Mouse (Mus musculus) intestine, embryonic 15.5 days (tissue): ENCODE results near the gene Kmt2b. TPM values are rescaled to one million over a fixed set of nuclear protein-coding genes. Genes with fewer than 3 reads are reported as not detected.
A peak's percentile ranks its signal among the peaks of the same experiment; 100 is the strongest.

ENCODE experiments used
- ATAC-seq: fragments of 200-750 bp; cut with Nextera tagmentation; 2 replicates; pipeline ENCODE4 v1.8.0; 2017; ENCODE audit warnings: moderate TSS enrichment, moderate library complexity
- H3K27ac ChIP-seq: fragments of 300-500 bp; sonication (generic); 2 replicates; pipeline ENCODE4 v1.5.1; 2015; ENCODE audit warnings: mild to moderate bottlenecking, inconsistent platforms
- H3K27me3 ChIP-seq: fragments of 300-500 bp; sonication (generic); replicated peaks from 2 replicates; pipeline ENCODE4 v1.6.1; 2015; ENCODE audit warnings: inconsistent platforms
- H3K36me3 ChIP-seq: fragments of 300-500 bp; sonication (generic); 2 replicates; pipeline ENCODE4 v1.6.1; 2015; ENCODE audit warnings: inconsistent platforms
- H3K4me1 ChIP-seq: fragments of 300-500 bp; sonication (generic); replicated peaks from 2 replicates; pipeline ENCODE4 v1.6.1; 2015; ENCODE audit warnings: inconsistent platforms
- H3K4me2 ChIP-seq: fragments of 300-500 bp; sonication (generic); replicated peaks from 2 replicates; pipeline ENCODE4 v1.6.1; 2015; ENCODE audit warnings: mild to moderate bottlenecking, inconsistent platforms
- H3K4me3 ChIP-seq: fragments of 300-500 bp; sonication (generic); replicated peaks from 2 replicates; pipeline ENCODE4 v1.5.1; 2015; ENCODE audit warnings: inconsistent platforms
- H3K9ac ChIP-seq: fragments of 300-500 bp; sonication (generic); 2 replicates; pipeline ENCODE4 v1.6.1; 2015; ENCODE audit warnings: inconsistent platforms
- H3K9me3 ChIP-seq: fragments of 300-500 bp; sonication (generic); 2 replicates; pipeline ENCODE4 v1.6.1; 2016; ENCODE audit warnings: inconsistent platforms
- WGBS: fragments of 180-500 bp; shearing (Covaris S2); methylation state at CpG from one replicate; pipeline ENCODE4 v1.1.7; 2015; 5-methylcytosine and 5-hydroxymethylcytosine counted together
- polyA plus RNA-seq: library from polyadenylated mRNA; unstranded; fragments of >200 nt; fragmentation: Nextera tagmentation; extraction: Ambion mirVana; gene quantifications from 2 replicates; pipeline ENCODE4 v1.2.1, GENCODE M21; 2015

The Kmt2b gene
- polyA plus RNA-seq, 1 experiment from 2014 or later, result 6.5 TPM

DNA sequence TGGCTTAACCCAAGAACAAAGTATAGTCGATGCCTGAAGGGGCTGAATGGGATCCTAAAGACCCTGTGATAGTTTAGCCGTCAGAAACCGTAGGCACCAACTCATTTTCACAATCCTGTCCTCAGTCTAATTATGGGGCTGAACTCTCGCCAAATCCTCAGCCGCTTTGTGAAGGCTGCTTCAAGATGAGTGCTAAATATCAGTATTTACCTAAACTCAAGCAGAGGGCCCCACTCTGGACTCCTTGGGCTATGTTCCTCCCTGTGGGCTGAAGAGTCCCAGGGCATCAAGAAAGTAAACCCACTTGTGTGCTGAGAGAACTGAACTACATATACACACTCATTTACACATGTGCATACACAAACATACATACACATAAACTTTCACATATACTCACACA, 8.3 kb upstream of the Kmt2b start:
- H3K4me2 ChIP-seq, result no peak overlapping the region
- H3K4me1 ChIP-seq, result peaks cover 13% of the 10 kb centered on the region
- 84% methylated on average over 5 of the region's 5 CpGs for WGBS
- no peak overlapping the region for H3K9ac ChIP-seq
- no peak overlapping the region for H3K27ac ChIP-seq
- H3K9me3 ChIP-seq, result no peaks in the 10 kb centered on the region
- no peaks in the 10 kb centered on the region for H3K27me3 ChIP-seq
- no peaks in the 10 kb centered on the region for H3K36me3 ChIP-seq
- H3K4me3 ChIP-seq, result no peak overlapping the region
- no peak for ATAC-seq

DNA sequence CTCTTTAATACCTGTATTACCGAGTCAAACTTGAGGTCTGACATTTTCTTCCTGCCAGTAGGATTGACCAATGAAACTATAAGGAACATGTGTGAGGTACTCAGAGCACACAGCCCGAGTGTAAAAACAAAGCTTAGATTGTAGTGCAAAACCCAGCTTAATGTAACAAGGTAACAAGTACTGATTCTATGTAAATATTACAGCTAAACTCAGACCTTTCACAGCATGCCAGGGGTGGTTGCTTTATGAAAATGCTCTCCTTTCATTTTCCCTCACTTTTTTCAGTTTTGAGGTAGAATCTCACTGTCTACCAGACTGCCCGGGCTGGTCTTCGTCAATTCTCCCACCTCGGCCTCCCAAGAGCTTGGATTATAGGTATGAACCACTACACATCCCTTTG, 7.6 kb upstream of the Kmt2b start:
- Histone ChIP-seq H3K4me1 (peaks cover 17% of the 10 kb centered on the region), H3K9ac (no peak overlapping the region), H3K9me3 (no peaks in the 10 kb centered on the region), H3K4me2 (no peak overlapping the region), H3K27ac (no peak overlapping the region), H3K36me3 (no peaks in the 10 kb centered on the region), H3K27me3 (no peaks in the 10 kb centered on the region), H3K4me3 (no peak overlapping the region)
- WGBS, result 80% methylated on average over 5 of the region's 5 CpGs
- ATAC-seq, result no peak

DNA sequence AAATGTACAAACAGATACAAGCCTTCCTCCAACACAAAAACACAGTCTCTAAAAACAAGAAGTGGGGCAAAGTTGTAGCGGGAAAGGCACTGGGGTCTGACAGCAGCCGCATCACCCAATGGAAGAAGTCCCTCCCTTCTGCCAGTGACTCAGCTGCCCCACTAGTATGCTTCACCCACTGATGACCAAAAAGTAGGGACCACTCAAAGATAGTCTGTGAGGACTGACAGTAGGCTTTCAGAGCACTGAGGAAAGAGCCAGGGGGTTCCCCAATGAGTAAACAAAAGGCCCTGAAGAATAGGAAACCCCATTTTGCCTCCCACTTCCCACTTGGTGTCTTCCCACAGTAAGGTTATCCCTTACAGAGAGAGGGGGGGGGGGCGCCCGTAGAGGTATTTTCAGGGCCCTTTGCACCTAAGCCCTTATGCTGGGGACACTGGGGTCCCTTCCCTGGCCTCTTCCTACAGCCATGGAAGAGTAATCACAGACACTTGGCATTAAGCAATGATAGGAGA, 6.0 kb upstream of the Kmt2b start:
- Histone ChIP-seq H3K4me3 (no peak overlapping the region), H3K4me2 (no peak overlapping the region), H3K4me1 (peaks cover 23% of the 10 kb centered on the region), H3K36me3 (no peaks in the 10 kb centered on the region), H3K9me3 (no peaks in the 10 kb centered on the region), H3K27ac (no peak overlapping the region), H3K9ac (no peak overlapping the region), H3K27me3 (no peaks in the 10 kb centered on the region)
- ATAC-seq, result no peak
- WGBS, result 75% methylated on average over 4 of the region's 4 CpGs

DNA sequence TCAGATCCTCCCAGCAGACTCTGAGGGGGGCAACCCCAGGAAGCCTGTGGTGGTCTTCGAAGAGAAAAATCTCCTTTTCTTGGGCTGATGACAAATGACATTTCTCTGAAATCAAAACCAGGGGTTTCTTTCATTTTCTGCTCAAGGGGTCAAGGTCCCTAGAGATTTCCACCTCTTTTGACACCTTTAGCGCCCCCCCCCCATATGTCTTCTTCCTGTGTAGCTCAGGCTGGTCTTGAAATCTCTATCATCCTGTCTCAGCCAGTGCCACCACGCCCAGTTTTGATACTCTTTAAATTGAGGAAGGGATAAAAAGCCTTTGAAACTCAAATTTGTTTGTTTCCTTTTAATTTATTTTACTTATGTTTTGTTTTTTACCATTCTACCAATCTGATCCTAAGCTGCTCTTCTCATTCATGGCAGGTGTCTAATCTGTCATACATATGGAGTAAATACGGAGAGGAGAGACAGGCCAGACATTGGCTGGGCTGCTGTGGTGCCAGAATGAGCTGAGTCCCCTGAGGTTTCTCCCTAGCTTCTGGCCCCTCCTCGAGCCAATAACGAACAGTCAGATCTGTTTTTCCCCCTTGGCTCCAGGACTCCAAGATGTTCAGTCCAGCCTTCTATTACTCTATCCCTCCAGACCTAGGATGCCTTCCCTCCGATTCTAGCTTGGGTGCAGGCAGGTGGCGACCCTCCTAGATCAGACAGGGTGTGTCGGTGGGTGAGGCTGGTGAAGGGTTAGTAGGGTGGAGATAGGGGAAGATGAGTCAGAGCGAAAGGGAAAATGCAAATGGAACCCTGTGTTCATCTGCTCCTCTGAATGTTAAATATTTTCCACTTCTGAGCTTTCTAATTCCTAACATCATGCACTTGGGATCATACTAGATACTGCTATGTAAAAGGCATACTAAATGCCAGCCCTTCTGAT, 5.3 kb upstream of the Kmt2b start:
- Histone ChIP-seq H3K27me3 (no peaks in the 10 kb centered on the region), H3K9ac (no peak overlapping the region), H3K9me3 (no peaks in the 10 kb centered on the region), H3K4me2 (no peak overlapping the region), H3K36me3 (no peaks in the 10 kb centered on the region), H3K4me3 (no peak overlapping the region), H3K4me1 (peaks cover 23% of the 10 kb centered on the region), H3K27ac (no peak overlapping the region)
- ATAC-seq, result no peak
- 66% methylated on average over 10 of the region's 10 CpGs for WGBS

DNA sequence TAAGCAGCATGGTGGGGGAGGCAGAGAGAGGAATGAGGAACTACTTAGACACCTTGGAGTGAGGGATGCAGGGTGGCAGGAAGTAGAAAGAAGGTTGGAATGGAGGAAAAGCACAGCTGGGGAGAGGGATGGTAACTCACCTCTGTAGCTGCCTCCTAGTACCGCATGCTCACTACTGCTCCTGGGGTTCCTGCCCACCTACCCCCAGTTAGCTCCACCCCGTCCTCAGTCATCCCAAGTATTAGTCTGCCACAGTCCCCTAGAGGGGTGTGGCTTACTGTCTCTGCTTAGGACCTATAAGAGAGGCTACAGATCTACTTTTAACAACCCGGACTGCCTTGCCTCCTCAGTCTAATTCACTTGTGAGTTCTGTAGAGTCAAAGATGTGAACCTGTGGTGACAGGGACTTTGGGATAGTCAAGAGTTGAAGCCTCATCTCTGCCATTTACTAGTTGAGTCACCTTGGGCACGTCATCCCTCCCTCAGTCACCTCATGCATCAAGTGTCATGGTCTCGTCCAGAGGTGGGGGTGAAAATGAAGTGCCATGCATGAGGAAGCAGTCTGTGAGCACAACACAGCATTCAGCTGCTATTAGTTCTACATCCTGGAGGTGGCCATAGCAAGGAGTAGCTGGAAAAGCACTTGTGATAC, 4.4 kb upstream of the Kmt2b start:
- Histone ChIP-seq H3K4me3 (no peak overlapping the region), H3K27ac (no peak overlapping the region), H3K36me3 (no peaks in the 10 kb centered on the region), H3K4me1 (peaks cover 23% of the 10 kb centered on the region), H3K27me3 (no peaks in the 10 kb centered on the region), H3K9ac (no peak overlapping the region), H3K4me2 (no peak overlapping the region), H3K9me3 (no peaks in the 10 kb centered on the region)
- WGBS, result 54% methylated on average over 5 of the region's 5 CpGs
- ATAC-seq, result no peak

DNA sequence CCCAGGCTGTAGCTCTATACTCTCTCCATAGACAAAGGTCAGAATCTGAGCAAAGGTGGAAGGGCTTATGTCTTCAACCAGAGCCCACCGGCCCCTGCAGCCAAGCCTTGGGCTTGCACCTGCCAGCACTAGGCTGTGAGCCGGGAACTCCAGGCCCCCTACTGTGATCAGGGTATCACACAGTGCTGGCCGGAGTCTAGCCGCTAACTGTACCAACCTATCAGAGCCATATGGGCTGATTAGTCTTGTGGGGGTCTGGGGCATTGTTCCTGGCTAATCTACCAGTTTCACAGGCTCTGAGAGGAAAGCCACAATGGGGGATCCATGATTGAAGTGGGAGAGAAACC, 3.1 kb upstream of the Kmt2b start:
- 57% methylated on average over 4 of the region's 4 CpGs for WGBS
- no peaks in the 10 kb centered on the region for H3K27me3 ChIP-seq
- no peaks in the 10 kb centered on the region for H3K9me3 ChIP-seq
- H3K4me3 ChIP-seq, result no peak overlapping the region
- no peak for ATAC-seq
- no peak overlapping the region for H3K4me2 ChIP-seq
- H3K9ac ChIP-seq, result no peak overlapping the region
- no peak overlapping the region for H3K27ac ChIP-seq
- H3K4me1 ChIP-seq, result peaks cover 34% of the 10 kb centered on the region
- peaks cover 1% of the 10 kb centered on the region for H3K36me3 ChIP-seq

DNA sequence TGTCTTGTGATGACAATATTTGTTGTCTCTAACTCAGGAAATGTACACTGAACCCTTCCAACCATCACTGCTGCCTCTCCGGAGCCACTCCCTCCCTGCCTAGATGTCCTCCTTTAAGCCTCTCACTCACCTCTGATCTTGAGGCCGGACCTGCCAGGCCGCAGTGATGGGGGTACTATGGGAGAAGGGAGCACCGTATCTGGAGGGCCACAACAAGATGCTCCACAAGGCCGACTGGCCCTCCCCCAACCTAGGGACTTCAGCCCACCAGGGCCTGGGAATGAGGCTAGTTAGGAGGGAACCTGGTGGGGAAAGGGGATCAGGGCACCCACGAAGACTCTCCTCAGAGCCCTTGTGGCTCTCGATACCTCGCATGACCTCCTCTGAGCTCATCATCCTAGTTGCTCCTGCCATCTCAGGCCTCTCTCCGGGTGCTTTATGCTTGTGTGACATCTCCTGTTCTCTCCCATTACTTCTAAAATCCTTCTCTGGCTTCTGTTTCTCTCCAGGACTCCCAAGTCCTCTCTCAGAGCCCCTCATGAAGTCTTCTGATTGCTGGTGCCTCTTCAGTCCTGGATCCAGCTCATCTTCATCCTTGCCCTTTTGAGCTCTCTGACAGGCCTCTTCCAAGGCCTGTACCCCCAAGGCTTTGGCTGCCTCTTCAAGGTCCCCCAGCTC, 2.5 kb upstream of the Kmt2b start:
- no peaks in the 10 kb centered on the region for H3K27me3 ChIP-seq
- peaks cover 37% of the 10 kb centered on the region for H3K4me1 ChIP-seq
- WGBS, result 75% methylated on average over 9 of the region's 9 CpGs
- H3K4me3 ChIP-seq, result no peak overlapping the region
- H3K27ac ChIP-seq, result no peak overlapping the region
- no peaks in the 10 kb centered on the region for H3K9me3 ChIP-seq
- no peak for ATAC-seq
- peak overlapping the region; percentile 80 for H3K4me2 ChIP-seq
- H3K9ac ChIP-seq, result no peak overlapping the region
- H3K36me3 ChIP-seq, result peaks cover 5% of the 10 kb centered on the region

DNA sequence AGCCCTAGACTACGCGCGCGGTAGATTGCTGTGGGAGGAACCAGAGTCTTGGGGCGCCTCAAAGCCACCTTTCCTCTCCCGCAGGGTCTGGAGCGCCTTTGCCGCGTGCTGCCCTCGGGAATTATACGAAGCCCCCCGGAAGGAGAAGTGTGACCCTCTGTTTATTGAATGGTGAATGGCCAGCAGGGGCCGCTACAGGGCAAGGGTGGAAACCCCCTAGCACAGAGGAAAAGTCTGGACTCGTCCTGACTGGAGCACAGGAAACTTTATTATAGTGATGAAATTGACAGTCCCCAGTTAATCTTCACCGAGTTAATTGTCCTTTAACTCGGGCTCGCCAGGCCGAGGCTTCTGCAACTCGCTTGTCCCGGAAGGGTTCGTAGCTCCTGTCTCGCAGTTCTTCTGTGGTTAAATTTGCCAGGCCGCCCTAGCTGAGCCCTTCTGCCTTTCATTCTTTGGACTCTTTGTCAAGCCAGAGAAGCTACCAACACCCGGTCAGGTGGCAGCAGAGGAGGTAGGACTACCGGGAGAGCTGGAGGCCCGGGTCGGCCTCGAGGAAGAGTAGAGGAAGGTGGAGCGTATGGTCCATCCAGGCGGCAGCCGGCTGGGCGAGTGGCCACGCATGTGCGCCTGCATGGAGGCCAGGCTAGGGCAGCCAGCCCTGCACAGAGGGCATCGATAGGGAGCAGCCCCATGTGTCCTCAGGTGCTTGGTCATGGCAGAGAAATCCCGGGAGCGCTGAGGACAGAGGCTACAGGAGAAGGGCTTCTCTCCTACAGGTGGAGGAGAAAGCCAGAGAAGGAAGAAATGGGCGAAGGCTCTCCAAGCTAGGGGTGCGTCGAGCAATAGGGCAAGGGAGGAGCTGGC, 1.1 kb upstream of the Kmt2b start:
- peak overlapping the region; percentile 48 for H3K9ac ChIP-seq

DNA sequence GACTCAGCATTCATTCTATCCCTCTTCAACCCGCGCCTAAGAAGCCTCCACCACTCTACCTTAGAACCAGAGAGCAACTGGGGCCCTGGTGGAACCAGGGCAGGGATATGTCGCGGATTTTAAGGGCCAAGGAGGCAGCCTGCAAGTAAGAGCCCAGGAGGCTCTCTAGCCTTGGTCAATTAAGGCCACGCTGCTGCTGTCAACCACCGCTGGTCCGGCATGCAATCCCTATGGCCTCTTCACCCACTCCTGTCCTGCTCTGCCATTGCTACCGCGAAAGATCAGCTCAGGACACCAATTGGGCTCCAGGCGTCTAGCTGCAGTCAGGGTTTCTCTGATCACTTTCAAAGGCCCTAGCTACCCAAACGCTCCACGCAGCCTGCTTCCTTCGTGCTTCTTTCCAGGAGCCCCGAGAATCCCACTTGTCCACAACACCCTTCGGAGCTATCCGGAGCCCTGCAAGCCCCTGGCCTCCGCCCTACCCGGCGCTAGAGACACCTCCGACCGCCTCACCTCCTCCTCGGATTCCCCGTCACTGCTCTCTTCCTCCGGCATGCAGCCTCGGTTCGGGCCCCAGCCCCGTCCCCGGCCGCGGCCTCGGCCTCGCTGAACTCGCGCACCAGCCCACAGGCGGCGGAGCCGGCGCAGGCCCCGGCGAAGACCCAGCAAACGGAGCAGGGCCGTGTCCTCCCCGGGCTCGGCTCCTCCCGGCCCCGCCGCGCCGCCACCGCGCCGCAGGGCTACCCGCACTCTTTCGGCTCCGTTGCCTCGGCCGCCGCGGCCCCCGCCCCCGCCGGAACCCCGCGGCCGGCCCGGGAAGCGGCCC, 471 bp downstream of the Kmt2b start:
- WGBS, result under 1% methylated on average over 57 of the region's 67 CpGs
- Histone ChIP-seq H3K4me2 (peak overlapping the region; percentile 88), H3K36me3 (peaks cover 22% of the 10 kb centered on the region), H3K9ac (peak overlapping the region; percentile 98), H3K4me3 (peak overlapping the region; percentile 97), H3K4me1 (peaks cover 30% of the 10 kb centered on the region), H3K27ac (peak overlapping the region; percentile 88), H3K9me3 (no peaks in the 10 kb centered on the region), H3K27me3 (no peaks in the 10 kb centered on the region)
- ATAC-seq, result peak; percentile 29

More for the DNA sequence above, 1.1 kb upstream of the Kmt2b start:
- no peaks in the 10 kb centered on the region for H3K9me3 ChIP-seq
- H3K27ac ChIP-seq, result peak overlapping the region; percentile 88
- peak overlapping the region; percentile 80 for H3K4me2 ChIP-seq
- no peaks in the 10 kb centered on the region for H3K27me3 ChIP-seq
- peaks cover 18% of the 10 kb centered on the region for H3K36me3 ChIP-seq
- 20% methylated on average over 40 of the region's 40 CpGs for WGBS
- H3K4me3 ChIP-seq, result peak overlapping the region; percentile 97
- peak; percentile 77 for ATAC-seq
- H3K4me1 ChIP-seq, result peaks cover 37% of the 10 kb centered on the region

DNA sequence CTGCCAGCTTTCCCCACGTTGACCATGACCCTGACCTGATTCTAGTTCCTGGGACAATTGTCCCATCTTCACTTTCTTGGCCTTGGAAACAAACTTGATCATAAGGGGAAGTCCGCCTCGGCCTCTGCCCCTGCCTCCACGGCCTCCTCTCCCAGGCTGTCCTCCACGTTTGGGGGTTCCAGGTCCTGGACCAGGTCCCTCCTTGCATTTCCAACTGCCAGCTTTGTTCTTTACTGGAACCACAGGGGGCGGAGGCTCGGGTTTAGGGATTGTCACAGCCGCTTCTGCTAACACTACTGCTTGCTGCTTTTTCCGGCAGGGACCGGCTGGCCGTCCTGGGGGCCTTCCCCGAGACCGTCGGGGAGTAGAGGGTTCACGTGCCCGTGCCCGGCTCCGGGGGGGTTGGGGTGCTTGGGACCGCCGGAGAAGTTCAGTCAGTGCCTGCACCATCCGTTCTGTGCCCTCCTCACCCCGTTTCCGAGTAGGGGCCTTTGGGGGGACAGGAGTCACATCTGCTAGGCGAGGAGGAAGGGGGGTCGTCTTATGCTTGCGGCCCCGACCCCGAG, 2.0 kb downstream of the Kmt2b start:
- Histone ChIP-seq H3K9me3 (no peaks in the 10 kb centered on the region), H3K4me1 (peaks cover 24% of the 10 kb centered on the region), H3K36me3 (peaks cover 36% of the 10 kb centered on the region), H3K9ac (0 out of 2 replicates have a peak overlapping the region, but pooled peaks have one; percentile 98), H3K27ac (no peak overlapping the region), H3K27me3 (no peaks in the 10 kb centered on the region), H3K4me3 (peak overlapping the region; percentile 97; the same call in 1 of the 2 replicates), H3K4me2 (peak overlapping the region; percentile 88; the same call in 1 of the 2 replicates)
- ATAC-seq, result no peak
- WGBS, result 91% methylated on average over 28 of the region's 28 CpGs

DNA sequence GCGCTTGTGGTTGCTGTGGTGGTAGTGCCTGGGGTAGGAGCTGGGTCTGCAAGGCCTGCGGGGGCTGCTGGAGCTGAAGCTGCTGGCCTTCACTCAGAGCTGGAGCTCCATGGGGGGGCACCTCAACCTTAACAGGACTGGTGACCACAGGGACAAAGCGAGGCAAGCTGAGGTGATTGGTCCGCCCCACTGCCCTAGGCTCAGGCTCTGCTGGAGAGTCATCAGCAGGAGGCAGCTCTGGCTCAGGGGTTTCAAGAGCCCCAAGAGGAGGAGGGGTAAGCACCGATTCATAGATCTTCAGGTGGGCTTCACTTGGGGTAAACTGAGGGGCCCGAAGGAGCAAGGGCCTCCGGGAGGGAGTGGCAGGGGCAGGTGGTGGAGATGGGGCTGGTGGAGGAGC, 3.4 kb downstream of the Kmt2b start:
- Histone ChIP-seq H3K27ac (no peak overlapping the region), H3K4me2 (no peak overlapping the region), H3K9me3 (no peaks in the 10 kb centered on the region), H3K4me3 (no peak overlapping the region), H3K27me3 (no peaks in the 10 kb centered on the region), H3K9ac (no peak overlapping the region), H3K4me1 (peaks cover 20% of the 10 kb centered on the region), H3K36me3 (peaks cover 43% of the 10 kb centered on the region)
- 96% methylated on average over 7 of the region's 7 CpGs for WGBS
- ATAC-seq, result no peak
